Mouse (Mus musculus) kidney, adult 10 weeks (tissue): ENCODE results near the gene Zfp622. TPM values are rescaled to one million over a fixed set of nuclear protein-coding genes. Genes with fewer than 3 reads are reported as not detected.

Experiments
- polyA plus RNA-seq: library from polyadenylated mRNA; stranded (reverse); fragments of 350-450 nt; fragmentation: Illumina TruSeq; extraction: RNeasy Lipid Tissue Mini Kit (QIAGEN cat#74804); gene quantifications from one replicate; pipeline ENCODE4 v1.2.3, GENCODE M21; 2014; ENCODE audit warnings: low read depth, low replicate concordance

Zfp622 gene
- polyA plus RNA-seq = 9.8 TPM

GRCm38 (mm10) chr15:25984067-25984733, at the start of gene Zfp622:
Gene Zfp622, plus strand, starts transcription at chr15:25984366.

Other genes with a start within 250 kb of the Zfp622 start
- gene Retreg1, start 141.2 kb upstream of the Zfp622 start, polyA plus RNA-seq = 357 TPM